Mouse (Mus musculus) heart, embryonic 13.5 days (tissue): ENCODE measurements around the gene Slc9a7. TPM values are rescaled to one million over a fixed set of nuclear protein-coding genes. Genes with fewer than 3 reads are reported as not detected.

ENCODE experiments used
- ATAC-seq: fragments of 200-750 bp; cut with Nextera tagmentation; 2 replicates; pipeline ENCODE4 v1.8.0; 2017; ENCODE audit warnings: moderate TSS enrichment; ENCODE audit not compliant: insufficient number of reproducible peaks, low FRiP score, low TSS enrichment; ENCODE audit errors: extremely low read depth
- H3K27ac ChIP-seq: fragments of 300-500 bp; sonication (generic); replicated peaks from 2 replicates; pipeline ENCODE4 v1.5.1; 2015; ENCODE audit warnings: moderate library complexity, mild to moderate bottlenecking, inconsistent platforms
- H3K27me3 ChIP-seq: fragments of 300-500 bp; sonication (generic); replicated peaks from 2 replicates; pipeline ENCODE4 v1.6.1; 2015; ENCODE audit warnings: mild to moderate bottlenecking, inconsistent platforms
- H3K36me3 ChIP-seq: fragments of 300-500 bp; sonication (generic); 2 replicates; pipeline ENCODE4 v1.6.1; 2015; ENCODE audit warnings: mild to moderate bottlenecking, inconsistent platforms
- H3K4me1 ChIP-seq: fragments of 300-500 bp; sonication (generic); 2 replicates; pipeline ENCODE4 v1.6.1; 2015; ENCODE audit warnings: inconsistent platforms
- H3K4me2 ChIP-seq: fragments of 300-500 bp; sonication (generic); 2 replicates; pipeline ENCODE4 v1.6.1; 2015; ENCODE audit warnings: inconsistent platforms, mild to moderate bottlenecking, moderate library complexity
- H3K4me3 ChIP-seq: fragments of 300-500 bp; sonication (generic); 2 replicates; pipeline ENCODE4 v1.5.1; 2015; ENCODE audit warnings: moderate library complexity, mild to moderate bottlenecking, inconsistent platforms
- H3K9ac ChIP-seq: fragments of 300-500 bp; sonication (generic); 2 replicates; pipeline ENCODE4 v1.6.1; 2015; ENCODE audit warnings: inconsistent platforms, mild to moderate bottlenecking, moderate library complexity
- H3K9me3 ChIP-seq: fragments of 300-500 bp; sonication (generic); 2 replicates; pipeline ENCODE4 v1.6.1; 2016; ENCODE audit warnings: inconsistent platforms
- WGBS: fragments of 180-500 bp; shearing (Covaris S2); methylation state at CpG from one replicate; pipeline ENCODE4 v1.1.7; 2015; ENCODE audit warnings: mixed read lengths; 5-methylcytosine and 5-hydroxymethylcytosine counted together
- polyA plus RNA-seq: library from polyadenylated mRNA; unstranded; fragments of >200 nt; fragmentation: Nextera tagmentation; extraction: Ambion mirVana; gene quantifications from 2 replicates; pipeline ENCODE4 v1.2.1, GENCODE M21; 2015

Gene Slc9a7
- polyA plus RNA-seq, 1 experiment from 2014 or later, result 4.9 TPM

DNA sequence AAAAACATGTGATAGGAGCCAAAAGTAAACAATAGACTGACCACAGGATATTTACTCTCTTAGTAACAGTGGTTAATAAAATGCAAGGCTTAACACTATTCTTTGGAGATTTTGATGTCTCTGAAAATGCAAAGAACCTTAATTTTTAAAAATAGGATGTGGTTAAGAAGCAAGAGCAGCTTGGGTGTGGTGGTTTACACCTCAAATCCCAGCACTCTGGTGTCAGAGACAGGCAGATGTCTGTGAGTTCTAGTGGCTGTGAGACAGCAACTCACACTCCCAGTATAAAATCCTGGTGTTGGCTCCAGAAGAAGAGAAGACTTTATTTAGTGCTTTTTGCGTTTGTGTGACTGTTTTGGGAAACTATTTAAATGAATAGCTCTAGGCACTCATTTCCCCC is 19.6 kb downstream of the Slc9a7 start:
- Histone ChIP-seq H3K27ac (no peak overlapping the region), H3K4me2 (no peak overlapping the region), H3K9me3 (no peaks in the 10 kb centered on the region), H3K9ac (no peak overlapping the region), H3K4me3 (no peak overlapping the region), H3K4me1 (no peaks in the 10 kb centered on the region), H3K36me3 (no peaks in the 10 kb centered on the region), H3K27me3 (no peaks in the 10 kb centered on the region)
- no peak for ATAC-seq
- 39% methylated on average over 1 of the region's 1 CpGs for WGBS

DNA sequence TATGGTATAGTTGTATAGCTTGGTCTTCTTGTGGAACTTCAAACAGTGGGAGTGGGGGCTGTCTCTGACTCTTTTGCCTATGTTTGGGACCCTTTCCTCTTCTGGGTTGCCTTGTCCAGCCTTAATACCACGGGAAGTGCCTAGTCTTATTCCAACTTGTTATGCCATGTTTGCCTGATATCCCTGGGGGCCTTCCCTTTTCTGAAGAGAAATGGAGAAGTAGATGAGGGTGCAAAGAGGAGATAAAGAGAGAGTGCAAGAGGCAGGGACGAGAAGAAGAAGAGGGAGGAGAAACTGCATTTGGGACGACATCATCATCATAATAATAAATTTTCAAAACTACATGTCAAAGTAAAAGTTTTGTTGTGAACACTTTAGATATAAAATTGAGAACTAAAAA is 21.6 kb downstream of the Slc9a7 start:
- ATAC-seq, result no peak
- no peak overlapping the region for H3K4me3 ChIP-seq

DNA sequence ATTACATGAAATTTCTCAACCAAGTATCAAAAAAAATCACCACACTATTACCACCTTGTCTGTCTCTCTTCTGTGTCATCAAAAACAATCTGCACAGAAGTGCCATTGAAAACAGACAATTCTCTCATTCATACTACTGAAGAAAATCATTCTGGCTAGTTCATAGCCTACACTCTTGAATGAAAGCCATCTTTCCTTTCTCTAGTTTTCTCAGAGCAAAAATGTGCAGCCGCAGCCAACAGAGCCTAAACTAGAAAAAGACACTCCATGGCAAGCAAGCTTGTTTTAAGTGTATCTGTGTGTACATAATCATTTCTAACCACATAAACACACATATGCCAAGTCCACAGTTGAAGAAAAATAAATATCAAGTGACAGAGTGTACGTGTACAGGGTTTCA is 27.2 kb downstream of the Slc9a7 start:
- Histone ChIP-seq H3K36me3 (no peaks in the 10 kb centered on the region), H3K27ac (no peak overlapping the region), H3K4me2 (no peak overlapping the region), H3K9me3 (no peaks in the 10 kb centered on the region), H3K9ac (no peak overlapping the region), H3K27me3 (no peaks in the 10 kb centered on the region), H3K4me3 (no peak overlapping the region), H3K4me1 (no peaks in the 10 kb centered on the region)
- no peak for ATAC-seq
- 82% methylated on average over 2 of the region's 2 CpGs for WGBS

More for the DNA sequence above, 21.6 kb downstream of the Slc9a7 start:
- Histone ChIP-seq H3K9ac (no peak overlapping the region), H3K27me3 (no peaks in the 10 kb centered on the region), H3K36me3 (no peaks in the 10 kb centered on the region), H3K27ac (no peak overlapping the region), H3K4me2 (no peak overlapping the region), H3K4me1 (no peaks in the 10 kb centered on the region), H3K9me3 (no peaks in the 10 kb centered on the region)
- 61% methylated on average over 3 of the region's 3 CpGs for WGBS

DNA sequence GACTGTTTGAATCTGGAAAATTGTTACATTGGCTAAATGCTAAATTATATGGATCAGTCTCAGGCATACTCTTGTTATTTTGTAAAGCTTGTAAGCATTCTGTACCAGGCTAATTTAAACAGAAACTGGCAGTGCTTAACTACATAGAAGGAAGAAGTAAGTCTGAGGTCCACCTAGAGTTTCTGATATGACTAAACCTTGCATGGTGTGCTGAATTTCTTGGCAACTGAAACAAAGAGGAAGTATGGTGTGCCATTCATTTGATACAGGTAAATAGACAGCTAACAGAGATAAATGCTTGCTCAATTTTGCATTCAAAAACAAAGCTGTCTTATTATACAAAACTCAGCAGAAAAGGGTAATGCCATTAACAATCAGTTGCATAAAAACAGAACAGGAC is 63.5 kb downstream of the Slc9a7 start:
- ATAC-seq, result no peak
- Histone ChIP-seq H3K4me1 (no peaks in the 10 kb centered on the region), H3K4me3 (no peak overlapping the region), H3K27ac (no peak overlapping the region), H3K4me2 (no peak overlapping the region), H3K36me3 (no peaks in the 10 kb centered on the region), H3K9me3 (no peaks in the 10 kb centered on the region), H3K9ac (no peak overlapping the region), H3K27me3 (no peaks in the 10 kb centered on the region)

DNA sequence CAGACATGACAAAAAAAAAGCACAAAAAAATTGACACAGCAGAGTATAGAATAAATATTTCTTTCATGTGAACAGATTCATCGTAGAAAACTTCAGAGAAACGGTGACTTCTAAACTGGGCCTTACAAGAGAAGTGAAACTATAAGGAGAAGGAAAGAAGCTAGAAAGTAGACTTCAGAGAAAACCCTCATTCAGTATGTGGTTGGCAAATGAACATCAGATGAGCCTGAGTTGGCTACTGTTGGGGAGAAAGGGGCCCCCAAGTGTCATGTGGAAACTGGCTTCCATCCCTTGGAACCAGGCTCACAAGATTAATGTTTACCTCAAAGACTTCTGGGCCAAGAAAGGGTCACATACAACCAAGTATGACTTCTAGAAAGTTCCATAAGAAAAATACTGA is 70.1 kb downstream of the Slc9a7 start:
- H3K4me3 ChIP-seq, result no peak overlapping the region
- no peak for ATAC-seq
- no peaks in the 10 kb centered on the region for H3K27me3 ChIP-seq

DNA sequence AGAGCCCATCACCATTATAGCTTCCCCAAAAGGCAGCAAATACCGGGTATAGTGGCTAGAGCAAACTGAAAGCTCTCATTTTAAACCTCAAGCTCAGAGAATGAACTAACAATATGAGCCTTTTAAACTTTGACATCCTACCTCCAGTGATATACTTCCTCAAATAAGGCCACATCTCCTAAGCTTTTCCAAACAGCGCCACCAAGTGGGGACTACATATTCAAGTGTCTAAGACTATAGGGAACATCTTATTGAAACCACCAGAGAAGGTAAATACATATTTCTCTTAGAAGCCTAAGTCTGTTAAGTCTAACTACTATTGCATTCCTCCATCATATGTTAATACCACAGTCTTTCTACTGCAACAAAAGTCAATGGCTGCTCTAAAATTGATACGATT is 106.0 kb downstream of the Slc9a7 start:
- Histone ChIP-seq H3K4me3 (no peak overlapping the region), H3K4me2 (no peak overlapping the region), H3K9ac (no peak overlapping the region), H3K9me3 (no peaks in the 10 kb centered on the region), H3K27me3 (no peaks in the 10 kb centered on the region), H3K27ac (no peak overlapping the region), H3K4me1 (no peaks in the 10 kb centered on the region), H3K36me3 (no peaks in the 10 kb centered on the region)
- ATAC-seq, result no peak
- WGBS, result 57% methylated on average over 3 of the region's 3 CpGs

More for the DNA sequence above, 70.1 kb downstream of the Slc9a7 start:
- Histone ChIP-seq H3K9me3 (no peaks in the 10 kb centered on the region), H3K9ac (no peak overlapping the region), H3K27ac (no peak overlapping the region), H3K4me2 (no peak overlapping the region), H3K4me1 (no peaks in the 10 kb centered on the region), H3K36me3 (no peaks in the 10 kb centered on the region)
- WGBS, result 93% methylated on average over 2 of the region's 2 CpGs

DNA sequence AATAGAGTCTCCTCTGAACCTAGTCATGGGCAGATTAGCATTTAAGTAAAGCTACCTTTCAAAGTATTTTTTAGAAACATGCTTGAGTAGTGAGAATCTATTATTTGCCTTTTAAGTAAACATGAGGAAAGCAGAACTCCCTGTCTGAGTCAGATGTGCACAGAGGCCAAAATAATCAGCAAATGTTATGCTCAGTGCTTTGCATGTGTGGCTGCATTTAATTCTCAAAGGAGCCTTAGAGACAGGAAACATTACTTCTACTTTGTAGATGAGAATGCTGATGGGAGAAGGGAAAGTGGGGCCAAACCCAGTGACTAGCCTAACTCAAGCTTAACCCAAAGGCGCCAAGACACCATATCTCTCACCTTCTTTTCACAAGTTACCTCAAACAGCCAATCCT is 114.8 kb downstream of the Slc9a7 start:
- no peaks in the 10 kb centered on the region for H3K27me3 ChIP-seq
- H3K9me3 ChIP-seq, result no peaks in the 10 kb centered on the region
- H3K4me2 ChIP-seq, result no peak overlapping the region
- WGBS, result 69% methylated on average over 1 of the region's 1 CpGs
- H3K4me3 ChIP-seq, result no peak overlapping the region
- no peaks in the 10 kb centered on the region for H3K36me3 ChIP-seq
- ATAC-seq, result no peak
- no peaks in the 10 kb centered on the region for H3K4me1 ChIP-seq
- H3K27ac ChIP-seq, result no peak overlapping the region
- H3K9ac ChIP-seq, result no peak overlapping the region

DNA sequence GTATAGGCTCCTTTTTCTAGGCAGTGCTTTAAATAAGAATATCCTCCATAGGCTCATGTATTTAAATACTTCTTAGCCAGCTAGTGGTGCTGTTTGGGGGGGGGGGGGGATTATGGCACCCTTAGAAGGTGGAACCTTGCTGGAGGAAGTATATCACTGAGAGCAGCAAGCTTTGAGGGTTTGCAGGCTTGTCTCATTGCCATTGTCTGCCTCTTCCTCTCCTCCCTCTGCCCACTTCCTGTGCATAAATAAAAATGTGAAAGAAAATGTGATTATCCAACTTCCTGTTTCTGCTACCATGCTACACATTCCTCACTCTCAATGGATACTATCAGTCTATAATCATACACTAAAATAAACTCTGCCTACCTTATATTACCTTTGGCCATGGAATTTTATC is 123.2 kb downstream of the Slc9a7 start:
- Histone ChIP-seq H3K27me3 (no peaks in the 10 kb centered on the region), H3K4me1 (no peaks in the 10 kb centered on the region), H3K9me3 (no peaks in the 10 kb centered on the region), H3K4me2 (no peak overlapping the region), H3K27ac (no peak overlapping the region), H3K36me3 (no peaks in the 10 kb centered on the region), H3K9ac (no peak overlapping the region), H3K4me3 (no peak overlapping the region)
- no peak for ATAC-seq

DNA sequence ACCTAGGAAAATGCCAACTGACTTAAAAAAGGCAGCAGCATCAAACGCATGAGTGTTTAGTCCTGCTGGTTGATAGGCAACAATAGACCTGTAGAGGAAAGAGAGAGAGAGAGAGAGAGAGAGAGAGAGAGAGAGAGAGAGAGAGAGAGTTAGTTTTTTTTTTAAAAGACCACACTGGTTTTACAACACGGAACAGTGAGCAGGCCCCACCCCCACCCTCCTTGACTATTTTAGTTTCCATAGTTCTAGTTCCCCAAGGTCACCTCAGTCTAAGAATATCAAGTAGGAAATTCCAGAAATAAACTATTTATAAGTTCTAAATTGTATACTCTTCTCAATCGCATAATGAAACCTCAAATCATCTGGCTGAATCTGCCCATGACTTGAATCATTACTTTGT is 126.6 kb downstream of the Slc9a7 start:
- Histone ChIP-seq H3K4me3 (no peak overlapping the region), H3K9ac (no peak overlapping the region), H3K27me3 (no peaks in the 10 kb centered on the region), H3K36me3 (no peaks in the 10 kb centered on the region), H3K4me1 (no peaks in the 10 kb centered on the region), H3K27ac (no peak overlapping the region), H3K9me3 (no peaks in the 10 kb centered on the region), H3K4me2 (no peak overlapping the region)
- ATAC-seq, result no peak
- 44% methylated on average over 3 of the region's 3 CpGs for WGBS

DNA sequence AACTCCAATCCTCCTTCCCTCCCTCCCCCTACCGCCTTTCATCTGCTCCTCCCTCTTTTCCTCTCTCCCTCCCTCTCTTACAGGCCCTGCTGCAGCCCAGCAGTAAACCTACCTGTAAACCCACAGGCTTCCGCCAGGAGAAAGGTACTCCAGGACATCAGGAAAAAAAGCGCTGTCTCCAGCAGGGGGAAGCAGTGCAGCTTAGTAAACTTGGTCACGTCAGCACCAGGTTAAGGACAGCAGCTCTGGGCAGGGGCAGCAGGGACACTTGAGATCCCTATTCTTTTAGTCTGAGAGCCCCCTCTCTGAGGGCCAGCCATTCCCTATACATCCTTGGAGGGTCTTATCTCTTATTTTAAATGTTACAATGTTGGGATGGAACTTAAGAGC is 129.3 kb downstream of the Slc9a7 start:
- no peak overlapping the region for H3K9ac ChIP-seq
- H3K27ac ChIP-seq, result no peak overlapping the region
- H3K36me3 ChIP-seq, result no peaks in the 10 kb centered on the region
- no peaks in the 10 kb centered on the region for H3K9me3 ChIP-seq
- no peaks in the 10 kb centered on the region for H3K4me1 ChIP-seq
- no peaks in the 10 kb centered on the region for H3K27me3 ChIP-seq
- no peak overlapping the region for H3K4me2 ChIP-seq
- no peak for ATAC-seq
- no peak overlapping the region for H3K4me3 ChIP-seq
- WGBS, result 9% methylated on average over 4 of the region's 4 CpGs

DNA sequence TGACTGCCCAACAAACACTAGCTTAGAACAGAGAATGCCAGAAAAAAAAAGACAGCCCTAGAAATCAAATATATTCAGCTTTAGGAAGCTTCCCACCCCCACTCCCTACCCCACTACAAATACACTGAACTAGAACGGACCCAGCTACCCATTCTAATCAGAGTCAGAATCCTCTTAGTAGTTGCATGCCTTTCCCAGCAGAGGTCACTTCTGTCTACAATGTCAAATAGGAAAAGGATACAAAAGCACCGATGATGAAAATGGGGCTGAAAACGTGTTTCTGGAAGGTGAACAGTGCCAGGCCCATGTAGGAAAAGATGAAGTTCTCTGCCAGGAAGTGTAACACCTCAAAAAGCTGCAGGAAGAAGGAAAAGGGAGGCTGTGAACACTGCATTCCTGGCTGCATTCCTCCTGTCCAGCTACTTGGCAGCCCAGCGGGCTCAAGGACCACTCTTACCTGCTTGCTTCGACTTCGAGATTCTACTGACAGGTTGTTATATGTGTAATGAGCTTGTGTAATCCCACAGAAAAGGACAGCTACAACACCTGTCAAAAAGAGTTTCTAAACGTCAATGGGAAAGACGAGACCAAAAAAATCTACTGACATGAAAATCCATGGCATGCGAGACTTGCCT is 129.8 kb downstream of the Slc9a7 start:
- Histone ChIP-seq H3K9ac (no peak overlapping the region), H3K4me2 (no peak overlapping the region), H3K27ac (no peak overlapping the region), H3K9me3 (no peaks in the 10 kb centered on the region), H3K27me3 (no peaks in the 10 kb centered on the region), H3K4me1 (no peaks in the 10 kb centered on the region), H3K36me3 (no peaks in the 10 kb centered on the region), H3K4me3 (no peak overlapping the region)
- 50% methylated on average over 9 of the region's 9 CpGs for WGBS
- ATAC-seq, result no peak

DNA sequence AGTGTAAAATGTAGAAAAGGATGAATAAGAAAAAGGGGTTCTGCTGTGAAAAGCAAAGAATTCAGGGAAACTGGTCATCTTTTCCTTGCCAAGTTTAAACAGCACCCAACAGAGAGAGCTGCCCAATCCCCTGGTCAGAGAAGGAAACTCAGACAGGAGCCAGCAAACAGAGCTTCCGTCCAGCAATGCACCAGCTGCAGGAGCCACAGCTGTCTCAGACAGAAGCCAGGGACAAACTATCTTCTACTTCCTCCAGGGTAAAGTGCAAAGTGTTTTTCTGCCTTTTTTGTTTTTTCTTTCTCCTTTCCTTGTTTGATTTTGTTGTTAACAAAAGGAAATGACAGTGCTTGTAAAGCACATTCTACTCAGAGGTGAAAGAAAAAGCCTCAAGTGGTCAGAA is 131.3 kb downstream of the Slc9a7 start:
- Histone ChIP-seq H3K4me2 (no peak overlapping the region), H3K27me3 (no peaks in the 10 kb centered on the region), H3K9ac (no peak overlapping the region), H3K4me3 (no peak overlapping the region), H3K4me1 (no peaks in the 10 kb centered on the region), H3K27ac (no peak overlapping the region), H3K36me3 (no peaks in the 10 kb centered on the region), H3K9me3 (no peaks in the 10 kb centered on the region)
- WGBS, result 50% methylated on average over 1 of the region's 1 CpGs
- no peak for ATAC-seq
